Mouse (Mus musculus): ENCODE data around the gene Ankrd33b.

DNA sequence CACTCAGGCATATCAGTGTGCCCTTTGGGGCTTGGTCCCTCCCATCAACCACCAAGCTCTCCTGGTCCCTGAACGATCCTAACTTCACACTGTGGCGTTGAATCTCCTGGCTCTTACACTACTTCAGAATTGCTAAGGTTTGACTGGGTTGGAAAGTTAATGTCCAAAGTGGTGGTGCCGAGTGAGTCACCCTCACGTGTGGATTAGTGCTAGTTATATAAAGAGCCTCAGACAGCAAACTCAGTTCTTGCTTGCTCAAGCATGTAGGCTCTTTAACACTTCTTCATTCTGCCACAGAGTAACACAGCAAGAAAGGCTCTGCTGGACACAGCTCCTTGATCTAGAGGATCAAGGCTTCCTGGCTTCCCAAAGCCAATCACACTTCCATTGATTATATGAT is 35.8 kb downstream of the Ankrd33b start:
- TF ChIP-seq GATA1 (IDR thresholded peaks at IDR 0.05; ENCODE audit: low read length) (no peak), TAL1 (IDR thresholded peaks at IDR 0.05; ENCODE audit: low read length) (no peak)
